Mouse (Mus musculus) heart, postnatal 36 days (tissue): ENCODE measurements around the gene Sec16b. TPM values are rescaled to one million over a fixed set of nuclear protein-coding genes. Genes with fewer than 3 reads are reported as not detected.

Source experiments
- DNase-seq, 2 experiments: peaks; one replicate each; pipeline ENCODE4 v3.0.0; 2021 to 2022
- intact Hi-C: fragments of 180-260 bp; cut with DNase I; formaldehyde crosslinking; loops from one replicate; pipeline ENCODE4 v1.15.1; 2025
- total RNA-seq, 2 experiments: library from RNA; stranded (reverse); gene quantifications; 2 replicates each; pipeline ENCODE4 v1.2.3; 2021

Gene Sec16b
- total RNA-seq, 2 experiments from 2014 or later, result 0.73 to 0.89 TPM

- DNase-seq, result no peak
- intact Hi-C loops, result loop anchor here (10.0 kb wide), 1 partner anchor 1400 kb away; no protein-coding TSS in a partner anchor
Measured at GRCm38 (mm10) chr1:157554686-157555530, 48.4 kb downstream of the Sec16b start.

GRCm38 (mm10) chr1:157555738-157556137 is 49.2 kb downstream of the Sec16b start:
- intact Hi-C loops, result loop anchor here (10.0 kb wide), 1 partner anchor 1399 kb away; no protein-coding TSS in a partner anchor
- no peak for DNase-seq

GRCm38 (mm10) chr1:157556439-157556838 is 49.9 kb downstream of the Sec16b start:
- DNase-seq, result no peak
- intact Hi-C loops, result loop anchor here (10.0 kb wide), 1 partner anchor 1398 kb away; no protein-coding TSS in a partner anchor

GRCm38 (mm10) chr1:157558145-157558544 is 51.6 kb downstream of the Sec16b start:
- intact Hi-C loops, result loop anchor here (10.0 kb wide), 1 partner anchor 1397 kb away; no protein-coding TSS in a partner anchor
- DNase-seq, result no peak

GRCm38 (mm10) chr1:157559986-157560385 is 53.5 kb downstream of the Sec16b start:
- intact Hi-C loops, result loop anchor here (10.0 kb wide), 1 partner anchor 1395 kb away; no protein-coding TSS in a partner anchor
- DNase-seq, result no peak

GRCm38 (mm10) chr1:157560654-157561386 is 54.3 kb downstream of the Sec16b start:
- DNase-seq, result peak in 1 of 2 experiments; percentile 11

GRCm38 (mm10) chr1:157567819-157568218 is 61.3 kb downstream of the Sec16b start:
- intact Hi-C loops, result no loop called here

More at GRCm38 (mm10) chr1:157560654-157561386, 54.3 kb downstream of the Sec16b start:
- intact Hi-C loops, result no loop called here

GRCm38 (mm10) chr1:157569263-157570090 is 62.9 kb downstream of the Sec16b start:
- no peak for DNase-seq
- intact Hi-C loops, result no loop called here

More at GRCm38 (mm10) chr1:157567819-157568218, 61.3 kb downstream of the Sec16b start:
- DNase-seq, result no peak

GRCm38 (mm10) chr1:157575316-157575715 is 68.8 kb downstream of the Sec16b start:
- DNase-seq, result no peak

GRCm38 (mm10) chr1:157578336-157578735 is 71.8 kb downstream of the Sec16b start:
- intact Hi-C loops, result no loop called here
- no peak for DNase-seq

More at GRCm38 (mm10) chr1:157575316-157575715, 68.8 kb downstream of the Sec16b start:
- intact Hi-C loops, result no loop called here

GRCm38 (mm10) chr1:157586556-157586955 is 80.0 kb downstream of the Sec16b start:
- intact Hi-C loops, result no loop called here
- no peak for DNase-seq

GRCm38 (mm10) chr1:157592039-157592438 is 85.5 kb downstream of the Sec16b start:
- no peak for DNase-seq
- intact Hi-C loops, result no loop called here

GRCm38 (mm10) chr1:157594561-157594960 is 88.0 kb downstream of the Sec16b start:
- intact Hi-C loops, result no loop called here
- DNase-seq, result no peak

GRCm38 (mm10) chr1:157595165-157595564 is 88.6 kb downstream of the Sec16b start:
- intact Hi-C loops, result no loop called here
- DNase-seq, result no peak

- no peak for DNase-seq
Measured at GRCm38 (mm10) chr1:157604513-157604912, 98.0 kb downstream of the Sec16b start.

More at GRCm38 (mm10) chr1:157604513-157604912, 98.0 kb downstream of the Sec16b start:
- intact Hi-C loops, result no loop called here

Other genes starting within 250 kb of the Sec16b start
- 10 to 100 TPM; 25.4 to 35.8 TPM for gene Rasal2, start 94.1 kb upstream of the Sec16b start, total RNA-seq
- 1 to 10 TPM; 7.3 to 8.4 TPM for gene Cryzl2, start 48.2 kb upstream of the Sec16b start, total RNA-seq